26 mouse cellular contexts compared by ENCODE assay signal in genomic region chr11:6296077-6296476, GRCm38 (mm10). TPM values are rescaled to one million over a fixed set of nuclear protein-coding genes. Genes with fewer than 3 reads are reported as not detected.
DNase-seq lines count a peak whose midpoint lies in the region; ATAC-seq and TF ChIP-seq lines count a peak whose summit lies in the region.
"Had no signal": no experiment of that assay in that cellular context is flagged by ENCODE, and none has a peak within 500 bp of the region (broad histone marks: within the 10 kb centered on the region; RNA-seq: fewer than 3 reads in every experiment).

No protein-coding gene starts in this region.

- peak overlapping the region; percentile 80 for H3K4me2 ChIP-seq in liver, embryonic 16.5 days (ENCODE audit: low read depth, low read length)
- H3K4me2 ChIP-seq in kidney, embryonic 14.5 days (replicated peaks; ENCODE audit: low read depth, low read length) = no peak overlapping the region
- H3K4me2 ChIP-seq: forebrain, embryonic 13.5 days; hindbrain, embryonic 12.5 days; intestine, embryonic 15.5 days; limb, embryonic 15.5 days had no signal

- H3K27ac ChIP-seq in gastrocnemius, adult 2 months = peak overlapping the region; percentile 99
- no peak overlapping the region for H3K27ac ChIP-seq in MEL (ENCODE audit: control insufficient read depth, low read depth, low read length)
- peak overlapping the region; percentile 95 for H3K27ac ChIP-seq in liver, embryonic 16.5 days (ENCODE audit: low read length)
- H3K27ac ChIP-seq in kidney, embryonic 14.5 days (ENCODE audit: low read depth, low read length) = no peak overlapping the region
- H3K27ac ChIP-seq: forebrain, embryonic 13.5 days; heart, embryonic 10.5 days; hindbrain, embryonic 12.5 days; hindbrain, postnatal 0 days; intestine, embryonic 15.5 days; limb, embryonic 10.5 days; limb, embryonic 15.5 days; macrophage had no signal

- no peak for TF ChIP-seq RAD21 in MEL (IDR thresholded peaks at IDR 0.05; ENCODE audit: low read depth, low read length)

- ATAC-seq in liver, embryonic 16.5 days (ENCODE audit: low read depth) = no peak
- no peak for ATAC-seq in kidney, embryonic 14.5 days (ENCODE audit: low FRiP score, low TSS enrichment)
- ATAC-seq: CD4-positive, CD25-positive, alpha-beta regulatory T cell, adult 4 months; forebrain, embryonic 13.5 days; hindbrain, postnatal 0 days; intestine, embryonic 15.5 days had no signal

- no peak for DNase-seq in gastrocnemius, adult 2 months
- no peak for DNase-seq in gastrocnemius, postnatal 10 days
- DNase-seq in 3T3-L1 (ENCODE audit: low read depth, low spot score) = peak; percentile 52
- DNase-seq in MEL (ENCODE audit: low read depth, low spot score) = peak; percentile 39
- no peak for DNase-seq in urinary bladder, postnatal 10 days (ENCODE audit: low spot score)
- DNase-seq: adrenal gland, postnatal 14 days; cerebellum, adult 2 months; cerebellum, postnatal 14 days; gastrocnemius, postnatal 25 days; heart, adult 11 months; heart, postnatal 36 days; kidney, adult 8-10 months; kidney, postnatal 10 days; layer of hippocampus, adult 9-11 months; midbrain, embryonic 14.5 days had no signal

- peaks cover 16 to 18% of the 10 kb centered on the region in 2 experiments for H3K4me1 ChIP-seq in MEL (ENCODE audit: control insufficient read depth in 1 of 2, insufficient read depth in 2 of 2, low read length in 2 of 2)
- H3K4me1 ChIP-seq in liver, embryonic 16.5 days (ENCODE audit: control insufficient read depth, low read depth, low read length) = peaks cover 39% of the 10 kb centered on the region
- H3K4me1 ChIP-seq in kidney, embryonic 14.5 days (ENCODE audit: control insufficient read depth, insufficient read depth, low read length) = no peaks in the 10 kb centered on the region
- H3K4me1 ChIP-seq: intestine, embryonic 15.5 days had no signal

- H3K9ac ChIP-seq in MEL (ENCODE audit: control insufficient read depth, low read depth, low read length, poor library complexity, severe bottlenecking) = no peak overlapping the region
- H3K9ac ChIP-seq in liver, embryonic 16.5 days (ENCODE audit: low read depth, low read length) = no peak overlapping the region
- no peak overlapping the region for H3K9ac ChIP-seq in kidney, embryonic 14.5 days (ENCODE audit: low read depth, low read length)
- H3K9ac ChIP-seq: forebrain, embryonic 13.5 days; hindbrain, embryonic 12.5 days; intestine, embryonic 15.5 days; limb, embryonic 15.5 days had no signal

- no peaks in the 10 kb centered on the region for H3K9me3 ChIP-seq in MEL (replicated peaks; ENCODE audit: insufficient read depth, low read length)
- H3K9me3 ChIP-seq in liver, embryonic 16.5 days (replicated peaks; ENCODE audit: control insufficient read depth, low read length) = no peaks in the 10 kb centered on the region
- no peaks in the 10 kb centered on the region for H3K9me3 ChIP-seq in kidney, embryonic 14.5 days (ENCODE audit: control insufficient read depth, low read length)
- H3K9me3 ChIP-seq: forebrain, embryonic 13.5 days; heart, embryonic 10.5 days; hindbrain, embryonic 12.5 days; intestine, embryonic 15.5 days; limb, embryonic 10.5 days; limb, embryonic 15.5 days had no signal

- no peak for TF ChIP-seq POLR2A in MEL (IDR thresholded peaks at IDR 0.05; ENCODE audit: control insufficient read depth in 1 of 2, insufficient read depth in 1 of 2, low read depth in 1 of 2, low read length in 2 of 2, poor library complexity in 1 of 2)

- H3K79me2 ChIP-seq in MEL (ENCODE audit: control insufficient read depth, insufficient read depth, low read length, poor library complexity) = peaks cover 36% of the 10 kb centered on the region

- no peak for TF ChIP-seq EP300 in MEL (IDR thresholded peaks at IDR 0.05; ENCODE audit: low read depth in 1 of 2, low read length in 2 of 2)

- peaks cover 25 to 37% of the 10 kb centered on the region in 2 experiments for H3K36me3 ChIP-seq in MEL (ENCODE audit: control insufficient read depth in 1 of 2, insufficient read depth in 2 of 2, low read length in 2 of 2)
- peaks cover 41% of the 10 kb centered on the region for H3K36me3 ChIP-seq in liver, embryonic 16.5 days (ENCODE audit: control insufficient read depth, insufficient read depth)
- H3K36me3 ChIP-seq in kidney, embryonic 14.5 days (ENCODE audit: control insufficient read depth, insufficient read depth, low read length) = peaks cover 38% of the 10 kb centered on the region

- H3K4me3 ChIP-seq in gastrocnemius, adult 2 months = peak overlapping the region; percentile 96; the same call in 1 of the 2 replicates
- H3K4me3 ChIP-seq in MEL (ENCODE audit: control insufficient read depth in 1 of 2, insufficient read depth in 1 of 2, low read depth in 2 of 2, low read length in 2 of 2) = no peak overlapping the region
- no peak overlapping the region for H3K4me3 ChIP-seq in liver, embryonic 16.5 days (ENCODE audit: low read depth, low read length)
- no peak overlapping the region for H3K4me3 ChIP-seq in kidney, embryonic 14.5 days (ENCODE audit: low read length)
- H3K4me3 ChIP-seq: forebrain, embryonic 13.5 days; heart, embryonic 10.5 days; hindbrain, embryonic 12.5 days; intestine, embryonic 15.5 days; limb, embryonic 10.5 days; limb, embryonic 15.5 days had no signal

- intact Hi-C loops in gastrocnemius, adult 2 months (cut with DNase I) = no loop called here

- no peak for TF ChIP-seq CTCF in gastrocnemius, adult 2 months (IDR thresholded peaks at IDR 0.05)
- no peak for TF ChIP-seq CTCF in MEL (IDR thresholded peaks at IDR 0.05 in 2 of 3, conservative IDR thresholded peaks at IDR 0.05 in 1 of 3; ENCODE audit: control insufficient read depth in 1 of 3, insufficient read depth in 1 of 3, low read depth in 2 of 3, low read length in 3 of 3, poor library complexity in 1 of 3, severe bottlenecking in 1 of 3)

- H3K27me3 ChIP-seq in MEL (ENCODE audit: control insufficient read depth in 1 of 2, insufficient read depth in 2 of 2, low read length in 2 of 2) = no peaks in the 10 kb centered on the region
- no peaks in the 10 kb centered on the region for H3K27me3 ChIP-seq in liver, embryonic 16.5 days (ENCODE audit: control insufficient read depth, insufficient read depth, low read depth, low read length)
- H3K27me3 ChIP-seq in kidney, embryonic 14.5 days (ENCODE audit: control insufficient read depth, insufficient read depth, low read length) = no peaks in the 10 kb centered on the region
- H3K27me3 ChIP-seq: forebrain, embryonic 13.5 days; hindbrain, embryonic 12.5 days; intestine, embryonic 15.5 days; limb, embryonic 15.5 days had no signal

TF ChIP-seq in MEL, 35 proteins besides CTCF, POLR2A, EP300 and RAD21:
- TF ChIP-seq MXI1 (IDR thresholded peaks at IDR 0.05; ENCODE audit: low read depth, low read length) (no peak), MAFK (IDR thresholded peaks at IDR 0.05; ENCODE audit: borderline replicate concordance, low read depth, low read length) (peak; percentile 66; the same call in 1 of the 2 replicates)

RNA-seq across cellular contexts. Expression of gene Ogdh, which starts 4.6 kb away (rescaled TPM):
- 100 to 1,000 TPM; 620 to 834 TPM for total RNA-seq in gastrocnemius, adult 2 months (2021)
- 100 to 1,000 TPM; 437 to 480 TPM for total RNA-seq in gastrocnemius, postnatal 10 days (2021)
- total RNA-seq in MEL (2012; rRNA removed) = 91.8 and 93.7 TPM in 2 replicates
- 100 to 1,000 TPM in 1 of 2 experiments, 10 to 100 TPM in 1; 94.9 to 118 TPM for polyA plus RNA-seq in MEL (2012; ENCODE audit: insufficient read depth in 1 of 2, insufficient read length in 2 of 2, low read depth in 1 of 2, low replicate concordance in 2 of 2, missing spikeins in 1 of 2)
- 89.3 and 93.8 TPM in 2 replicates for polyA plus RNA-seq in liver, embryonic 16.5 days (2015; fragmentation: Nextera tagmentation; extraction: Ambion mirVana)
- 46.8 and 108 TPM in 2 replicates for polyA plus RNA-seq in kidney, embryonic 14.5 days (2014; fragmentation: Nextera tagmentation; extraction: Ambion mirVana)

RNA-seq across cellular contexts. Expression of gene Tmed4, which starts 21.4 kb away (rescaled TPM):
- total RNA-seq in gastrocnemius, adult 2 months (2021) = 10 to 100 TPM; 57.7 to 75.6 TPM
- 10 to 100 TPM; 63.9 to 64.0 TPM for total RNA-seq in gastrocnemius, postnatal 10 days (2021)
- total RNA-seq in MEL (2012; rRNA removed) = 47.8 and 60.9 TPM in 2 replicates
- polyA plus RNA-seq in MEL (2012; ENCODE audit: insufficient read depth in 1 of 2, insufficient read length in 2 of 2, low read depth in 1 of 2, low replicate concordance in 2 of 2, missing spikeins in 1 of 2) = 10 to 100 TPM in 1 of 2 experiments, not detected in 1; 66.5 TPM
- 40.7 and 42.5 TPM in 2 replicates for polyA plus RNA-seq in liver, embryonic 16.5 days (2015; fragmentation: Nextera tagmentation; extraction: Ambion mirVana)
- 119 and 132 TPM in 2 replicates for polyA plus RNA-seq in kidney, embryonic 14.5 days (2014; fragmentation: Nextera tagmentation; extraction: Ambion mirVana)

RNA-seq across cellular contexts. Expression of gene Ddx56, which starts 28.5 kb away (rescaled TPM):
- 10 to 100 TPM; 26.1 to 33.0 TPM for total RNA-seq in gastrocnemius, adult 2 months (2021)
- total RNA-seq in gastrocnemius, postnatal 10 days (2021) = 10 to 100 TPM; 28.6 to 29.5 TPM
- 178 and 201 TPM in 2 replicates for total RNA-seq in MEL (2012; rRNA removed)
- polyA plus RNA-seq in MEL (2012; ENCODE audit: insufficient read depth in 1 of 2, insufficient read length in 2 of 2, low read depth in 1 of 2, low replicate concordance in 2 of 2, missing spikeins in 1 of 2) = 100 to 1,000 TPM in 1 of 2 experiments, not detected in 1; 138 TPM
- 40.2 and 42.1 TPM in 2 replicates for polyA plus RNA-seq in liver, embryonic 16.5 days (2015; fragmentation: Nextera tagmentation; extraction: Ambion mirVana)
- polyA plus RNA-seq in kidney, embryonic 14.5 days (2014; fragmentation: Nextera tagmentation; extraction: Ambion mirVana) = 80.7 and 112 TPM in 2 replicates

Comparison
In these comparisons a context has a peak if more than half of its experiments do, and no peak if none do; other contexts are left out.
1. DNase-seq: peak in 3T3-L1 (single experiment) and MEL (single experiment); none in gastrocnemius, adult 2 months (single experiment), gastrocnemius, postnatal 10 days (single experiment) and urinary bladder, postnatal 10 days (single experiment).
2. H3K27ac ChIP-seq: peak in gastrocnemius, adult 2 months (single experiment) and liver, embryonic 16.5 days (single experiment); none in MEL (single experiment) and kidney, embryonic 14.5 days (single experiment).